Mouse (Mus musculus) ES-E14 (cell line): Measurements from ENCODE around the gene Xylt1.

ENCODE experiments used
- CHD2 ChIP-seq: IDR thresholded peaks from 2 replicates; pipeline ENCODE4 v1.6.1; 2014; ENCODE audit warnings: mild to moderate bottlenecking, low read depth, low read length, inconsistent platforms
- HCFC1 ChIP-seq: IDR thresholded peaks from 2 replicates; pipeline ENCODE4 v1.6.1; 2012; ENCODE audit warnings: low read length, inconsistent platforms, borderline replicate concordance; ENCODE audit not compliant: insufficient read depth
- MAFK ChIP-seq: IDR thresholded peaks from 2 replicates; pipeline ENCODE4 v1.6.1; 2014; ENCODE audit warnings: mild to moderate bottlenecking, low read depth, low read length, inconsistent platforms; ENCODE audit not compliant: insufficient read depth
- ZC3H11A ChIP-seq: IDR thresholded peaks from 2 replicates; pipeline ENCODE4 v1.6.1; 2012; ENCODE audit warnings: low read depth, mild to moderate bottlenecking, inconsistent platforms, low read length, borderline replicate concordance

DNA sequence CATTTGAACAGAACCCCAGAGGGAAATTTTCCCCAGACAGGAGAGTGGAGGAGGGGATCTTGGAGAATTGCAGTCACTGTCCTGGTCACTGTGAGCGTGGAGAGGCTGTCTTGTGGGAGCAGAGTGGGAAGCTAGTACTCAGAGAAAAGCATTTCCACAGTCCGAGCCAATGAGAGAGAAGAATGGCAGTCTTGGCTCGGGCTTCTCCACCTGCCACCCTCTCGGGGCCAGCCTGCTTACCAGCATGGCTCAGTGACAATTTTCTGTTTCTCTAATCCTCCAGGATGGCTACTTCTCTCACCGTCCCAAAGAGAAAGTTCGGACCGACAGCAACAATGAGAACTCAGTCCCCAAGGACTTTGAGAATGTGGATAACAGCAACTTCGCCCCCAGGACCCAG lies 167.5 kb downstream of the Xylt1 start:
- TF ChIP-seq MAFK (no peak), HCFC1 (no peak), CHD2 (no peak), ZC3H11A (no peak)
